Mouse (Mus musculus) heart, adult 2 months (tissue): ENCODE data around the gene Slc23a2.

ENCODE experiments used
- CTCF ChIP-seq: fragments of 200-600 bp; IDR thresholded peaks from 2 replicates; pipeline ENCODE4 v1.8.1; 2022; ENCODE audit warnings: antibody characterized with exemption, mild to moderate bottlenecking, moderate library complexity
- POLR2A ChIP-seq: fragments of 200-500 bp; IDR thresholded peaks from 2 replicates; pipeline ENCODE4 v1.6.1; 2011; ENCODE audit warnings: mild to moderate bottlenecking, low read depth, low read length, control low read depth; ENCODE audit not compliant: insufficient read depth

DNA sequence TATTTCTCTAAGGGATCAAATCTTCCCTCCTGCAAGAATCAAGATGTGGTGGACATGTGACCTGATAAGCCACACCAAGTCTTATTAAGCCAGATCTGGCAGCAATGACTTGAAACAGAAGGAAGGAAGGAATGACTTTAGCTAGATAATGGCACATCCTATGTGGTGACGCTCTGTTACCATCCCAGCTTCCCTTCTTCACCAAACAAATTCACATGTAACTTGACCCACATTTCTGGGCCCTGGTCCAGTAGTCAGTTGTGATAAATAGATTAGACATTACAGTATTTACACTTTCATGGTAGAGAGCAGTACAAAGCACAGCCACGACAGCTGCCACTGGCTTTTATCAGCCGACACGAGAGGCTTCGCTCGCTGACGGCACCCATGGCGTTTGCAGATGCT lies 89.6 kb downstream of the Slc23a2 start:
- TF ChIP-seq POLR2A (no peak), CTCF (no peak)
